Mouse (Mus musculus) forebrain, embryonic 14.5 days (tissue): ENCODE data around the gene Acss3. TPM values are rescaled to one million over a fixed set of nuclear protein-coding genes. Genes with fewer than 3 reads are reported as not detected.
A peak's percentile ranks its signal among the peaks of the same experiment; 100 is the strongest.

Source experiments
- ATAC-seq: fragments of 200-750 bp; cut with Nextera tagmentation; 2 replicates; pipeline ENCODE4 v1.8.0; 2017; ENCODE audit warnings: mild to moderate bottlenecking, moderate library complexity
- DNase-seq: peaks from one replicate; pipeline ENCODE4 v3.0.0-alpha.2; 2015; ENCODE audit warnings: low spot score
- H3K27ac ChIP-seq: fragments of 300-500 bp; sonication (generic); 2 replicates; pipeline ENCODE4 v1.5.1; 2014; ENCODE audit warnings: low read depth, mild to moderate bottlenecking, control low read depth, low read length, moderate library complexity
- H3K27me3 ChIP-seq: fragments of 300-500 bp; sonication (generic); replicated peaks from 2 replicates; pipeline ENCODE4 v1.6.1; 2014; ENCODE audit warnings: low read length, control low read depth, mixed read lengths; ENCODE audit not compliant: control insufficient read depth, insufficient read depth
- H3K36me3 ChIP-seq: fragments of 300-500 bp; sonication (generic); 2 replicates; pipeline ENCODE4 v1.6.1; 2014; ENCODE audit warnings: low read length, control low read depth; ENCODE audit not compliant: control insufficient read depth, insufficient read depth
- H3K4me1 ChIP-seq: fragments of 300-500 bp; sonication (generic); 2 replicates; pipeline ENCODE4 v1.6.1; 2014; ENCODE audit warnings: antibody characterized with exemption, low read length, control low read depth; ENCODE audit not compliant: control insufficient read depth, insufficient read depth
- H3K4me2 ChIP-seq: fragments of 300-500 bp; sonication (generic); 2 replicates; pipeline ENCODE4 v1.6.1; 2014; ENCODE audit warnings: mild to moderate bottlenecking, control low read depth, low read length
- H3K4me3 ChIP-seq: fragments of 300-500 bp; sonication (generic); 2 replicates; pipeline ENCODE4 v1.5.1; 2014; ENCODE audit warnings: low read depth, low read length, control low read depth
- H3K9ac ChIP-seq: fragments of 300-500 bp; sonication (generic); 2 replicates; pipeline ENCODE4 v1.6.1; 2014; ENCODE audit warnings: mild to moderate bottlenecking, low read length, control low read depth, moderate library complexity
- H3K9me3 ChIP-seq: fragments of 300-500 bp; sonication (generic); replicated peaks from 2 replicates; pipeline ENCODE4 v1.6.1; 2016; ENCODE audit warnings: low read length, control low read depth, mixed read lengths; ENCODE audit not compliant: control insufficient read depth
- WGBS: fragments of 180-500 bp; shearing (Covaris S2); extraction: QIAGEN DNeasy Blood & Tissue Kit; methylation state at CpG from one replicate; pipeline ENCODE4 v1.1.7; 2014; 5-methylcytosine and 5-hydroxymethylcytosine counted together
- polyA plus RNA-seq: library from polyadenylated mRNA; unstranded; fragments of >200 nt; fragmentation: Nextera tagmentation; extraction: Ambion mirVana; gene quantifications from 2 replicates; pipeline ENCODE4 v1.2.1, GENCODE M21; 2014

Gene Acss3
- 0.55 and 0.61 TPM in 2 replicates for polyA plus RNA-seq

- H3K4me1 ChIP-seq = no peaks in the 10 kb centered on the region; the same call in none of the 2 replicates
- H3K27ac ChIP-seq = no peak within 1 kb of the TSS
- H3K9me3 ChIP-seq = no peaks in the 10 kb centered on the region
- H3K4me3 ChIP-seq = peak within 1 kb of the TSS; percentile 26
- DNase-seq (peak; percentile 64), ATAC-seq (peak; percentile 96)
- 2% methylated on average over 17 of the region's 17 CpGs for WGBS
- peak within 1 kb of the TSS; percentile 35; the same call in 1 of the 2 replicates for H3K9ac ChIP-seq
- peak within 1 kb of the TSS; percentile 52 for H3K4me2 ChIP-seq
- no peaks in the 10 kb centered on the region for H3K36me3 ChIP-seq
- H3K27me3 ChIP-seq = no peaks in the 10 kb centered on the region
These were observed at the start of gene Acss3 for GRCm38 (mm10) chr10:107123529-107124335. Gene Acss3, minus strand, starts transcription at chr10:107123668.

GRCm38 (mm10) chr10:107172003-107172689 is 48.7 kb upstream of the Acss3 start:
- H3K4me3 ChIP-seq = no peak overlapping the region
- no peaks in the 10 kb centered on the region for H3K9me3 ChIP-seq
- WGBS = 63% methylated on average over 3 of the region's 3 CpGs
- no peak overlapping the region for H3K4me2 ChIP-seq
- no peaks in the 10 kb centered on the region for H3K27me3 ChIP-seq
- ATAC-seq = no peak
- H3K9ac ChIP-seq = no peak overlapping the region
- no peak for DNase-seq
- H3K4me1 ChIP-seq = no peaks in the 10 kb centered on the region
- H3K27ac ChIP-seq = no peak overlapping the region
- H3K36me3 ChIP-seq = no peaks in the 10 kb centered on the region

GRCm38 (mm10) chr10:107166486-107166885 is 43.0 kb upstream of the Acss3 start:
- Histone ChIP-seq H3K36me3 (no peaks in the 10 kb centered on the region), H3K9me3 (no peaks in the 10 kb centered on the region), H3K9ac (no peak overlapping the region), H3K27me3 (no peaks in the 10 kb centered on the region), H3K4me2 (no peak overlapping the region), H3K4me1 (no peaks in the 10 kb centered on the region), H3K4me3 (no peak overlapping the region), H3K27ac (no peak overlapping the region)
- WGBS = 92% methylated on average over 3 of the region's 3 CpGs
- ATAC-seq = no peak
- DNase-seq = no peak

GRCm38 (mm10) chr10:107148759-107149158 is 25.3 kb upstream of the Acss3 start:
- Histone ChIP-seq H3K36me3 (no peaks in the 10 kb centered on the region), H3K4me3 (no peak overlapping the region), H3K9ac (no peak overlapping the region), H3K9me3 (no peaks in the 10 kb centered on the region), H3K4me1 (no peaks in the 10 kb centered on the region), H3K27me3 (no peaks in the 10 kb centered on the region), H3K4me2 (no peak overlapping the region), H3K27ac (no peak overlapping the region)
- ATAC-seq (no peak), DNase-seq (no peak)
- 95% methylated on average over 1 of the region's 1 CpGs for WGBS

GRCm38 (mm10) chr10:107144016-107144415 is 20.5 kb upstream of the Acss3 start:
- Histone ChIP-seq H3K9ac (no peak overlapping the region), H3K4me1 (no peaks in the 10 kb centered on the region), H3K4me2 (no peak overlapping the region), H3K27ac (no peak overlapping the region), H3K4me3 (no peak overlapping the region), H3K9me3 (no peaks in the 10 kb centered on the region), H3K36me3 (no peaks in the 10 kb centered on the region), H3K27me3 (no peaks in the 10 kb centered on the region)
- DNase-seq (no peak), ATAC-seq (no peak)
- WGBS = 66% methylated on average over 1 of the region's 1 CpGs

- no peaks in the 10 kb centered on the region for H3K4me1 ChIP-seq
- ATAC-seq = no peak
- H3K36me3 ChIP-seq = no peaks in the 10 kb centered on the region
- WGBS = 23% methylated on average over 1 of the region's 1 CpGs
- H3K9ac ChIP-seq = no peak overlapping the region
- no peak overlapping the region for H3K27ac ChIP-seq
- H3K9me3 ChIP-seq = no peaks in the 10 kb centered on the region
- H3K4me2 ChIP-seq = no peak overlapping the region
- H3K4me3 ChIP-seq = no peak overlapping the region
- no peaks in the 10 kb centered on the region for H3K27me3 ChIP-seq
- no peak for DNase-seq
These were observed 19.4 kb upstream of the Acss3 start for GRCm38 (mm10) chr10:107142910-107143309.

GRCm38 (mm10) chr10:107122744-107123528 is 532 bp downstream of the Acss3 start:
- Histone ChIP-seq H3K27me3 (no peaks in the 10 kb centered on the region), H3K9me3 (no peaks in the 10 kb centered on the region), H3K4me2 (peak overlapping the region; percentile 52), H3K9ac (peak overlapping the region; percentile 35; the same call in 1 of the 2 replicates), H3K4me3 (peak overlapping the region; percentile 26), H3K4me1 (no peaks in the 10 kb centered on the region; the same call in none of the 2 replicates), H3K27ac (no peak overlapping the region), H3K36me3 (no peaks in the 10 kb centered on the region)
- ATAC-seq (no peak; the same call in 1 of the 2 replicates), DNase-seq (no peak)
- 10% methylated on average over 9 of the region's 9 CpGs for WGBS

GRCm38 (mm10) chr10:107121301-107121700 is 2.2 kb downstream of the Acss3 start:
- Histone ChIP-seq H3K9me3 (no peaks in the 10 kb centered on the region), H3K4me2 (no peak overlapping the region), H3K27ac (no peak overlapping the region), H3K27me3 (no peaks in the 10 kb centered on the region), H3K9ac (no peak overlapping the region), H3K4me1 (no peaks in the 10 kb centered on the region; the same call in none of the 2 replicates), H3K36me3 (no peaks in the 10 kb centered on the region), H3K4me3 (no peak overlapping the region)
- WGBS = 96% methylated on average over 9 of the region's 9 CpGs
- ATAC-seq (no peak), DNase-seq (no peak)
